Mouse (Mus musculus) 416B (cell line): ENCODE measurements around the gene Sbno2.
A peak's percentile ranks its signal among the peaks of the same experiment; 100 is the strongest.

Experiments used
- DNase-seq: peaks from one replicate; pipeline ENCODE4 v3.0.0; 2011; ENCODE audit warnings: low read depth

Sbno2 gene

DNA sequence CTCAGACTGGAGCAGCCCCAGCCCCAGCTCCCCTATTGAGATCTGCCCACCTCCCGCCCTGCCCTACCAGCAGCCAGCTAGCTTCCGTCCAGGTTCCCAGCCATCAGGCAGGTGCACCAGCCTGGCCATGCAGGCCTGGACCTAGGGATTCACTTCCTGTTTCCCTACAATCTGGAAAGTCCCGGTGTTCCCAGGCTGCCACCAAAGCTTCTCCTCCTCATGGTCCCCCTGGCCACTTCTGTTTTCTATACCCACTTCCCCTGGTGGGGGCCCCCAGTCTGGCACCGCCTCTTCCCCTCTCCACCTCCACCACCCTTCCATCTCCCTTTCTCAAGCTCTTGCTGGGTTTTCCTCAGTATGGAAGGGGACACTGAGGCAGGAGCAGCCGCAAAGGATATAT lies at the start of gene Sbno2:
Gene Sbno2, minus strand, starts transcription at position 112 of the 400 bp plus-strand sequence.
- no peak for DNase-seq

DNA sequence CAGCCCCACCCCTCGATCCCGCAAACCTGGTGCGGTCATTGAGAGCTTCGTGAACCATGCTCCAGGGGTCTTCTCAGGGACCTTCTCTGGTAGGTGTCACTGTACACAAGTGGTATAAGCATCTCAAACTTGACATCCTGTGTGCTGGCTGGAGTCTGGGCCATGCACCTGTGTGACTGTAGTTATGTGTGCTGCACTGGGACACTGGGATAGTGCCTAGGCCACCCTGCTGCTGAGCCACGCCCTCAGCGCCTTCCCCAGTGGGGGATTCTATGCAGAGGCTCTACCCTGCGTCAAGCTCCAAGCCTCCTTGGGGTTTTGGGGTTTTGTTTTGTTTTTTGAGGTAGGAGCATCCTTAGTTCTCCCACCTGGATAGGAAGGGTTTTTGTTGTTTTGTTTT lies 49.0 kb upstream of the Sbno2 start:
- DNase-seq = no peak

DNA sequence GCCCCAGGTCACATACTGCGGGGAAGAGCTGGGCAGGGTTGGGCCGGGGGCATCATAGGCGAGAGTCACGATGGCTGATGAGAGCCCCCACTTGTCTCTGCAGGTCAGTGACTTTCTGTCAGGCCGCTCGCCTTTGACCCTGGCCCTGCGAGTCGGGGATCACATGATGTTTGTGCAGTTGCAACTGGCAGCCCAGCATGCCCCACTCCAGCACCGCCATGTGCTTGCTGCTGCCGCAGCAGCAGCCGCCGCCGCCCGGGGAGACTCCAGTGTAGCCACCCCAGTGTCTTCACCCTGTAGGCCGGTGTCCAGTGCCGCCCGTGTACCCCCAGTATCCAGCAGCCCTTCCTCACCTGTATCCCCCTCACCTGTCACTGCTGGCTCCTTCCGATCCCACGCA lies 48.3 kb upstream of the Sbno2 start:
- DNase-seq = no peak

DNA sequence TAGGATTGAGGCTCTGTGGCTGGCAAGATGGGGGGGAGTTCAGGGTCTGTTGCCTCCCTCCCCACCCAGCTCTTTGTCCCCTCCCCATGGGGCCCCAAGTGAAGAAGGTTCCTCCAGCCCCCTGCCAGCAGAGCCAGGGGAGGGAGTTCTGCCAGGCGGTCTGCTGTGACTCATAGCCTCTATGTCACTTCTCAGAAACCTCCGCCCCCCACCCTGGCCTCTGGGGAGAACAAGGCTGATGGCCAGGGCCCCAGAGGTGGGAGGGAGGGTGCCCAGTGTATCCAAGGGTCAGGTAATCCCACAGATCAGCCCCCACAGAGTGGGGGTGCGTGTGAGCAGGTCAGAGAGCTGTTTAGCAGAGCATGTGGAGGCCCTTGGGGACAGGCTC lies 47.5 kb upstream of the Sbno2 start:
- peak; percentile 73 for DNase-seq

DNA sequence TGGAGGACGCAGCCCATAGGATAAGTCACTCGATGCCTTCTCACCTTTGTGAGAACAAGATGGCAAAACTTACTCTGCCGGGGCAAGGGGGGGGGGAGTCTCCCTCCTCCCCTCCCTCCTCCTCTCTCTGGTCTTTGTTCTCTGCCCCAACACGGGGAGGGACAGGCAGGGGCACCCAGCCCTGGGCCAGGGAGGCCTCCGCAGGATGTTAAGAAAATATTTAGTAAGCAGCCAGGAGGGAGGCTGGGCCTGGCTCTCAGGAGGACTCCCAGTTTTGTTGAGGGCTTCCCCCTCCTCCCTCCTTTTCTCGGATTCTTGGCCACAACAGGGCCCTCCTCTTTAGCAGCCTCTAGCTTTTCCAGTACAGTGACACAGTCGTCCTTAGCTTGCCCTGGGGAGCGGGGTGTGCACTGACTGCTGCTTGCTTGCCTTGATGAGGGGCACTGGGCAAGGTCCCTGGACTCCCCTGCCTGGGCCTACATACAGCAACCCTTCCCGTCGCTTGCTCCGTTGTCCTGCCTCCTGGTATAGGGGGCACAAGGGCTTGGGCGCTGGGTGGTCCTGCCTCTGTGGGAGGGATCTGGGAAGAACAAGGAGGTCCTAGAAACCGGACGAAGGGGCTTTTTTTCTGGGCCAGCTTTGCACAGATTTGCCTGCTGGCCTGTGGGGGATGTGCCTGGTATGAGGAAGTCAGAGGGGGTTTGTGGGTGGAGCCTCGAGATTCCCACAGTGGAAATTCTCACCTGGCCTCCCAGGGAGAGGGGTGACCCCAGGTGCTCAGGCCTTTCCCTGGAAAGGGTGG lies 46.9 kb upstream of the Sbno2 start:
- DNase-seq = no peak

DNA sequence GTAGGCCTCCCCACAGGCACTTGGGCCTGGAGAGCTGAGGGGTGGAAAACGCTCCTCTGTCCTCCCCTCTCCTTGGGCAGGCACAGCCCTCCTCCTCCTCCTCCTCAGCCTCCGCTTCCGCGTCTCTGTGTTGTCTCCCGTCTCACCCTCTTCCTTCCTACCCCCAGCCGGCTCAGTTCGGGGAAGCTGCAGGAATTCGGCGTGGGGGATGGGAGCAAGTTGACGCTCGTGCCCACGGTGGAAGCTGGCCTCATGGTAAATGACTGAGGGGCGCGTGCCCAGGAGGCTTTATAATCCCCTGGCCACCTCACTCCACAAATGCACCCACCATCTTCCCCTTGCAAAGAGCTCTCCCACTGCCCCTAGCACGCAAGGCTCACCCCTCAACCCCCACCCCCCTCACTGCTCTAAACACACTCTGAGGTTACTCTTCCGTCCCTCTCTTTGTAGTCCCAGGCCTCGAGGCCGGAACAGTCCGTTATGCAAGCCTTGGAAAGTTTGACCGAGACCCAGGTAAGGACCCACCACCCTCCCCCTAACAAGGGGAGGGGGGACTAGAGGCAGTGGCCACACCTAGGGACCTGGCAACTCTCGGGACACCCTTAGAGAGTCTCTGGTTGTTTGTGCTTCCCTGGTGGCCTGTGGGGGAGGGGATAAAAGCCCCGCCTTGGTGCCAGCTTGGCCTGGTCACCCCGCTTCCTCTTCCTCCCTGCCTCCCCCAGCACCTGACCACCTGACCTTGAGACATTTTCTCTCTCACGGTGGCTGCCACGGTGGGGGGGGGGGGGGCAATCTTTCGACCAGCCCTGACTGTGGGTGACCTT lies 46.1 kb upstream of the Sbno2 start:
- peak; percentile 87 for DNase-seq

DNA sequence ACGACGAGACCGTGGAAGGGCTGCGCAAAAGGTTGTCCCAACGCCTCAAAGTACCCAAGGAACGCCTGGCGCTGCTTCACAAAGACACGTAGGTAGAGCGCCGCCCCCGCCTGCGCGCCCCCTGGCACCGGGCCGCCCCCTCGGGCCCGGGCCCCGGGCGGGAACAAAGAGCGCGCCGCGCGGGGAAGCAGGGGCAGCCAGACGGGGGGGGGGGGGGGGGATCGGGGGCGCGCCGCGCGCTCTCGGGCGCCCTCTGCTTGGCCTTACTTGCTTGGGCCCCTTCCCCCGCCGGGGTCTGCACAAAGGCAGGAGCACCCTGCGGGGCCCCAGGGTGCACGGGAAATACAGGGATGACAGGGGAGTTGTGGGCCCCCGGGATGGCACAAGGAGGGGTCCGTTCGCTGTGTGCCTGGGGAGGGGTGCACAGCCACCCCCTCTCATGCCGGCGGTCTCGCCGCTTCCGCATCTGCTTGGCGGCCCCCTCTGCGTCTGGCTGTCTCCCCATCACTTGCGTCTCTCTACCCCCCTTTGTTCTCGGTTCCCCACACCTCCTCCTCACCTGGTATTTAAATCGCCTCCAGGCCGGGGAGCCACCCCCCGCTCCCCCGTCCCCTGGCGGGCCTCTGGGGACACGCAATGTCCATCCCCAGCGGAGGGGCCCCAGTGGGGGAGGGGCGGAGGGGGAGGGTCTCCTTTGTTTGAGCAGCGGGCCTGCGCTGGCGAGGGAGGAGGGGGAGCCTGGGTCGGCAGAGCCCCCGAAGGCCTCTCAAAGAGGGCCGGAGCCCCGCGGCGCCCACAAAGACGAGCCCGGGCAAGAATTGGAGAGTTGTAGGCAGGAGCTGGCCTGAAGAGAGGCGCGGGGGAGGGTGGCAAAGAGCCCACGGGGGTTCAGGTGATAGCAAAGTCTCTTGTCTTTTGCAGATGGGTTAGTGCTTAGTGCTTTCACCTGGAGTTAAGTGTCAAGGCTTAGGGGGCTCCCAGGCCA lies 45.1 kb upstream of the Sbno2 start:
- DNase-seq = peak; percentile 53

DNA sequence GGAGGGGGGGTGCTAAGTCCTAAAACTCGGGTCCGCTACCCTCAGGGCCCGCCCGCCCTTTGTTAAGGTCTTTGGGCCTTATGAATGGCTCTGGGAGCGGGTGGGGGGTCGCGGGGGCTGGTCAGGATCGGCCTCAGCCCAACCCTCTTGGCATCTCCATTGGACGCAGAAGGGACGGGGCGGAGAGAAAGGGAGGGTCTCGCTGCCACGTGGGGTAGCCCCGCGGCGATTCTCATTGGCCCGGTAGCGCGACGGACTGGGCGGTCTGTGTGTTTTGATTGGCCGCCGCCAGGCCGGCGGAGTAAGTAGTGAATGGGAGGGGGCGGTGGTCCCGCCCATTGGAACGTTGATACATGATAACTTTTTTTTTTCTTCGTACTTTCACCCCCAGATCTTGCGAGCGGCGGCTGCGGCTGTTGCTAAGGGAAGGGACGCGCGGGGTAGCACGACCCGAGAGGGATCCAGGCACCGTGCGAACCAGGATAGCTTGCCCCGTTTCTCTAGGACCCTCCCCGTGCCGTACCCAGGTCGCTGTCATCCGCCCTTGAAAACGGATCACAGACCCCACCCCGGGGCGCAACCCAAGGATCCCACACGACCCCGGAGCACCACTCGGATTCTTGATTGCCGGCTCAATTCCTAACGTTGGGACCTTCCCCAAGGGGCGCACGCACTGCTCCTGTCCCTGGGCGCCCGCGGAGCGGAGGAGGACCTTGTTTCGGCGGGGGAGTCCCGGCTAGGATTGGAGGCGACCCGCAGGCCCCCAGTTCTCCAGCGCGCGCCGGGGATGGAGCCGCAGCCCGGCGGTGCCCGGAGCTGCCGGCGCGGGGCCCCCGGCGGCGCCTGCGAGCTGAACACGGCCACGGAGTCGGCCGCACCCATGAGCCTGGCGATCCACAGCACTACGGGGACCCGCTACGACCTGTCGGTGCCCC lies 44.2 kb upstream of the Sbno2 start:
- DNase-seq = peak; percentile 99

DNA sequence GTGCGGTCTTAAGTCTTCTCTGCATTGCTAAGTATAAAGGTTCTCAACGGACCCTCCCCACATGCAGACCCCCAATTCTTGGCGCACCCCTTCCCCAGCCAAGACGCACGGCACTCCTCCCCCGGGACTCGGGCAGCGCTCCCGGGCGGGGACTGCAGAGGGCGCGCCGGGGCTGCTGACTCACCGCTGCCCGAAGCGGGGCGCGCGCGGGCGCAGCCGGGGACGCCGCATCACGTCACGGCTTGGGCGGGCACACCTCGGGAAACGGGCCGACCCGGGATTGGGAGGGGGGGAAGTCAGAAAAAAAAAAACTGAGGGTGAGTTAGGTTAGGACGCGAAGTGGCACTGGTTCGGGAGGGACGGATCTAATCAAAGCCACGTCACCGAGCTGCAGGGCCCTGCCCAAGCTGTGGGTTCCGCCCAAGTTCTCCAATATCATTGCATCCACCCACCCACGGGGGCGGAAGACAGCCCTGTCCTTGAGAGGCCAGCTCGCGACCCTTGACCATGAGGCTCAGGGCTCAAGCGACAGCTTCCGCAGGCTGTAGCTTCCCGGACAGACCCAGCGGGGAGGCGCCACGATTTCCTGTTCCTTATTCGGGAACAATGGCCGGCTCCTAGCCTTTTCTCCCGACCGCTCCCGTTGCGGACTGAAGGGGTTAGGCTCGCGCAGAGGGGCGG lies 43.4 kb upstream of the Sbno2 start:
- DNase-seq = peak; percentile 97

DNA sequence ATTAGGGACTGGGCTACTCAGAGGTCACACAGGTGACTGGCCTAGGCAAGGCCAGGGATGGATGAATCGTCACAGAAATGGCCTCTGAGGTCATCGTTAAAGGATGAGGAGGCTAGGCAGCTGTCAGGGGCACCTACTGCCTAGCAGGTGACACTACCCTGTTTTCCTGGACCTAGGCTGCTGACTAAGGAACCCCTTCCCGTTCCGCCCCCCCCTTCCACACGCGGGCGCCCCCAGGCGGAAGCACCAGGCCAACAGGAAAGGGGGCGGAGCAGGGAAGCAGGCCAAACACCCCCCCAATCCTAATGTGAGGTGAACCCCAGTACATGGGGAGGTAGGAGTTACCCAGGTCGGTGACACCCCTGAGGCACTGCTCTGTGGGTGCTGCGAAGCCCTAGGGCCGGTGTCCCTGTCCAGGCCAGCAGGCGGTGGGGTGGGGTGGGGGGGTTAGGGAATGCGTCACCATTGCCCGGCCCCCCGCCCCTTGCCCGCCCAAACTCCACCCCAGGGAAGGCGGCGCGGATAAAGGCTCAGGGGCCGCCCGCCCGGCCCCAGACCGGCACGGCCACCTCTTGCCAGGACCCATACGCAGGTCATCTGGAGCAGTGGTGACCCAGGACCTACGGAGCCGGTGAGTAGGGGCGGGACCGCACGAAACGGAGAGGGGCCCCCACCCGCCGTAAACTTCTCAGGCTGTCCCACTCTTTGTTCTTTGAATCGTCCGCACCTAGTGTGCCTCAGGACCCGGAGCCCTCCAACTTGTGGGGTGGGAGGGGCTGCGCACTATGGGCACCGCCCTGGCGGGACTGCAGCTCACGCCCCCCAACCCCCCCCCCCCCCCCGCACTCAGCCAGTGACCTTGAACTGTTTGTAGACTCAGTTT lies 42.6 kb upstream of the Sbno2 start, which contains the start of gene Midn:
Gene Midn, plus strand, starts transcription at position 554 of the 883 bp plus-strand sequence.
- peak; percentile 88 for DNase-seq

DNA sequence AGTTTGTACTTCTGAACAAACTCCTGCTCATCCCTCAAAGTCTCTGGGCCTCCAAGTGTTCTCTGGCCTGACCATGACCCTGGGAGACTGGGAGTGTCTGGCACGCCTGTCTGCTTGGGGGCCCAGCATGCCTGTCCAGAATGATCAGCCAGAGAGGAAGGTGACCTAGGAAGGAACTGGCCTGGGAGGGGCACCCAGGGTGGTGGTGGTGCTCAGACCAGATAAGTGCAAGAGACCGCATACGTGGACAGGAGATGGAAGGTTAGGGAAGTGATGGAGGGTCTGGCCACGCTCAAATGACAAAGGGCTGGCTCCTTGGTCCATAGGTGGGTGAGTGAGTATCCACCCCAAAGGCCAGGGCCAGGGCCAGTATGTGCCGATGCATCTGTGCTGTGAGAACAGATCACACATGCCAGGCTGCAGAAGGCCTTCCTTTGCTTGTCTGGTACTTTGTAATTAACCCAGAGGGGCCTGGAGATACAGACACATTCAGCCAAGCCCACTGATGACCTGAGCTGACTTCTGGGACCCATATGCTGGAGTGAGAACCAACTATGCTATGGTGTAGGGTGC lies 41.9 kb upstream of the Sbno2 start:
- DNase-seq = no peak

DNA sequence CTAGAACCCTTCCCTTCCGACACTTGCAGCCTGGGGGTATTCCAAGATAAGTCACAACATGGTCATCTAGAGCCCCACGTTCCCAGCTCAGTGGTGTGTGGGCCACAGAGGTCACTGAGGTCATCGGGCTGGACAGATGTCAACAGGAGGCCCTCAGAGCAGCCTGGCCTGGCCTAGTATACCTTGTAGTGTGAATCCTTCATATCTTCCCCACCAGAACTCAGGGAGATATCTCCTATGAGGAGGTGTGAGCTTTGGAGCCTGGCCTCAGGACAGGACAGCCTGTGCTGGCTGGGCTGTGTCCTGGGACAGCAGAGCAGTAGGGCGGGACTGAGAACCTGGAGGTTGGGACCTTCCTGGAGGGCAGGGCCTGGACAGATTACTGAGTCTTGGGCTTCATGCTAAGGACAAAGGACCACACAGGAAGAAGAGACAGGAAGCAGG lies 41.2 kb upstream of the Sbno2 start:
- no peak for DNase-seq

DNA sequence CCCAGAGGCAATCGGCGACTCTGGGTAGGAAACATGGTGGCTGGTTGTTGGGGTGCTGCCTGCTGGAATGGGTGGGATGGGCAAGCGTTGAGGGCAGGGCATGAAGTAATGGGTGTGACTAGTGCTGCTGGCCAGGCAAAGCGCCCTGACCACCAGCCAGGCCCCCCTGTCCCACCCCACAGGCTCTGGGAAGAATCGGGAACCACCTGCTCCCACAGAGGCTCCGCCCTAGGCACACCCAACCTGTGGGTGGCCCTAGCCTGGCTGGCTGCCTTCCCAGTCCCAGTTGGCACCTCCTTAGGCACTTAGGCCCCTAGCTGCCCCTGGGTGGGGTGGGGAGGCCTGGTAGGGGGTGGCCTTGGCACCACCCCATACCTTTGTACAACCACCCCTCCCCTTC lies 40.5 kb upstream of the Sbno2 start:
- DNase-seq = no peak

DNA sequence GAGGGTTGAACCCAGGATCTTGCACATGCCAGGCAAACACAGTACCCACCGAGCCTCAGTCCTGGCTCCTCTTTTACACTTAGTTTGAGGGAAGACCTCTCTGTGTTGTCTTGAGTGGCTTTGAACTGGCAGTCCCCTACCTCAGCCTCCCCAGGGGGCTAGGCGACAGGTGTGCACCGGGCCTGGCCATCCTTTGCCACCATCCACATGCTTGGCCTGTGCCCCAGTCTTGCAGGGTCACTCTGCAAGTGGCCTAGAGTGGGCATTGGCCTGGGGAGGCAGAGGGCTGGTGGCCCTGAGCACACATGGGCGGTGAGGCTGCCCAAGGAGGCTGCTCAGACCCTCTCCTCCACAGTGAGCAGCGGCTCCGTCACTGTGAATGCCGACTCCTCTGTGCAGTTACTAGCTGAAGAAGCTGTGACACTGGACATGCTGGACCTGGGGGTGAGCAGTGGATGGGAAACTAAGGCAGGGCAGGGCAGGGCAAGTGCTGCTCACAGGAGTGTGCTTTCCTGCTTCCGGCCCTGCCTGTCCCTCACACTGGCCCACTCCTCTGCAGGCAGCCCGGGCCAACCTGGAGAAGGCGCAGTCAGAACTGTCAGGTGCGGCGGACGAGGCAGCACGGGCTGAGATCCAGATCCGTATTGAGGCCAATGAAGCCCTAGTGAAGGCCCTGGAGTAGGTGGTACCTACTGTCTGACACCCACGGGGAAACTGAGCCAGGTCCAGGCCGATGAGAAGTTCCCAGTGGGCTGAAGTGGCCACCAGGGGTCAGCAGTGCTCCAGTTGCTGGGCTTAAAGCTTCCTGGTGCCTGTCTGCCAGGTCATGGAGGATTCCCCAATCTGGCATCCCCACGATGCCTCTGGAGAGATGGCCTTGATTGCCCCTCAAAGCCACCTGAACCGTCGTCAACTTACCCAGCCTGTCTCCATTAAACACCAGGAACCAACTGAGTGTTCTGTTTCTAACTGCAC lies 39.8 kb upstream of the Sbno2 start:
- peak; percentile 67 for DNase-seq

DNA sequence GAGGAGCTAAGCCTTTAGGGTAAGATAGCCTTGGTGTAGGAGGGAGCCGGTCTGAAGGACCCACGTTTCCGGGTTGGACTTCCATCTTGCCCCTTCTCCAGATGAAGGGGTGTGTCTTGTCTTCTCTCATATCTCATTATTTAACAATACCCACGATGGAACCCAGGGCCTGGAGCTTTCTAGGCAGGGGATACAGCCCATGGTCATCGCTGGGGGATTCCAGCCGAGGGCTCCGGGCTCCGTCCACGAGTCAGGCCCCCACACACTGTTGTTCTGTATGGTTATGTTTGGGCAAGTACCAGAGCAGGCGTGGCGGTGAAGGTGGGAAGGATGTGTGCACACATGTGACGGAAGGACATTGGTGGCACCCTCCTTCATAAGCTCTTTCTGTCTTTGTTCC lies 38.8 kb upstream of the Sbno2 start:
- DNase-seq = no peak

DNA sequence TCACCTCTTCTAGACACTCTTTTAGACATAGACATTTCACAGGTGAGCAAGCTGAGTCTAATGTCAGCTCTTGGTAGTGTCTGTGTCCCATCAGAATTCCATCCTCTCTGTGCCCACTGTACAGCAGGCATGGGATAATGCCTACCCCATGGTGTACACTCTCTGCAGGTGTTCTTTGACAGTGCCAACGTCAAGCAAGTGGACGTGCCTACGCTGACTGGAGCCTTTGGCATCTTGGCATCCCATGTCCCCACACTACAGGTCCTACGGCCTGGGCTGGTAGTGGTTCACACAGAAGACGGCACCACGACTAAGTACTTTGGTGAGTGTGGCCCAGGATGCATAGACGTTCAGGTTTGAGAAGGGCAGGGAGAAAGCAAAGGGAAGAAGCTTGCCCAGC lies 38.3 kb upstream of the Sbno2 start:
- no peak for DNase-seq

DNA sequence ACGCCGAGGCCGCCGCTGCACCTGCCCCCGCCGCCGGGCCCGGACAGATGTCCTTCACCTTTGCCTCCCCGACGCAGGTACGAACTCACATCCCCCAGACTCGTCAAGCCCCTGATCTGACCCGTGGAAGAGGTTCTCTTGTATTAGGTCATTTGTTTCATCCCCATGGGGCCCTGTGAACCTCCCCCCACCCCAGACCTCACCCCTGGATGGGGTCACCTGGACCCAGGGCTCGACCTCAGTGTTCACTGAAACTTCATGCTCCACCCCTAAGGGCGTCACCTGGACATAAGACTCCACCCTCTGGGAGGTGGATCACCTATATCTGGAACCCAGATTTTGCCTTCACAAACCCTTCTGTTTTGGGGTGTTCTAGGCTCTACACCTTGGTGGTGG lies 37.2 kb upstream of the Sbno2 start:
- no peak for DNase-seq
